Mouse (Mus musculus) cerebellum, adult (tissue): Measurements from ENCODE around the gene Gm5796.
"Not testable (repeated sequence)": the region's sequence is repeated elsewhere in the genome, so short reads cannot be mapped to it uniquely, and the experiment has no call there.

Experiments
- ATAC-seq: cut with Nextera tagmentation; 2 replicates; pipeline ENCODE4 v1.9.2; 2017; ENCODE audit warnings: mild to moderate bottlenecking, moderate library complexity, mixed read lengths; ENCODE audit not compliant: insufficient number of reproducible peaks, low FRiP score, low TSS enrichment

Gene Gm5796

DNA sequence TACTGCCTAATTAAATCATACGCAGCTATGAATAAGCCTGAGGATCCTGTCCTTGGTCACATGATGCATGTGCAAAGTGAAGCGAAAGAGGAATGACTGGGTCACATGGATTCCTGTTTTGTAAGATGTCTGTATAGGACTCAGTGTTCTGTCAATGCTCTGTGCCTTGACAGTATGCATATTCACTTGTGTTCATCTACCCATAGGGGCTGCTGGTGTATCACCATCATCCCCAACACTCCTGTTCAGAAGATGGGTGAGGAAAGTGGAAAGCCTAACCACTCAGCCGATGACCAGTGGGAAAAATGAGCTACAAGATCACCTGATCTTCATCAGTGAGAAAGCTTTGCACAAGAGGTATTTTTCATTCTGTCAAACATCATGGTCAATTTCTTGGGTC is at the start of gene Gm5796:
Gene Gm5796, plus strand, starts transcription at position 301 of the 400 bp plus-strand sequence.
- ATAC-seq: not testable (repeated sequence)

DNA sequence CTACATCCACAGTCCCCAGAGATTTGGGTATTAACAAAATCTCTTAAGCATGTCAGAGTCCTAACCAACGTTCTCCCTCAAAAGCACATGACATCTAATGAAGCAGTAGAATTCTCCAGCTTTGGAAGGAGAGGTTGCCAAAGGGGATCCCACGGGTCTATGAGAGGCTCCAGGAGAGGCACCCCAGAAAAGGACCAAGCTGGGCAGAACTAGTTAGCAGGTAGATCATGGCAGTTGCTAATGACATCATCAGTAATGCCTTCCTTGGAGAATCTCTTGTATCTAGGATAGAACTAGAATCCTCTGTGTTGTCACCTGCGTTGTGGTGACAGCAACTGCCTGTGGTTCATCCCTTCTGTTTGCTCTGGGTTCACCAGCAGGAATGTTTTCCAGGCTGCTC is 25.6 kb upstream of the Gm5796 start, which contains the start of gene Gm3099:
Gene Gm3099, plus strand, starts transcription at position 301 of the 400 bp plus-strand sequence.
- not testable (repeated sequence) for ATAC-seq

DNA sequence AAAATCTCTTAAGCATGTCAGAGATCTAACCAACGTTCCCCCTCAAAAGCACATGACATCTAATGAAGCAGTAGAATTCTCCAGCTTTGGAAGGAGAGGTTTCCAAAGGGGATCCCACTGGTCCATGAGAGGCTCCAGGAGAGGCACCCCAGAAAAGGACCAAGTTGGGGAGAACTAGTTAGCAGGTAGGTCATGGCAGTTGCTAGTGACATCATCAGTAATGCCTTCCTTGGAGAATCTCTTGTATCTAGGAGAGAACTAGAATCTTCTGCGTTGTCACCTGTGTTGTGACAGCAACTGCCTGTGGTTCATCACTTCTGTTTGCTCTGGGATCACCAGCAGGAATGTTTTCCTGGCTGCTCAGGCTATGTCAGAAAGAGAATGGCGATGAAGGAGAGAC is 60.1 kb downstream of the Gm5796 start, which contains the start of gene Gm3115:
Gene Gm3115, plus strand, starts transcription at position 301 of the 400 bp plus-strand sequence.
- not testable (repeated sequence) for ATAC-seq
